Mouse (Mus musculus) spleen, adult 18-20 months (tissue): ENCODE measurements around the gene Nfil3.
A peak's percentile ranks its signal among the peaks of the same experiment; 100 is the strongest.

Experiments used
- DNase-seq, 2 experiments: peaks; one replicate each; pipeline ENCODE4 v3.0.0; 2022; ENCODE audit warnings: mixed read lengths in 2 of 2

Gene Nfil3

DNA sequence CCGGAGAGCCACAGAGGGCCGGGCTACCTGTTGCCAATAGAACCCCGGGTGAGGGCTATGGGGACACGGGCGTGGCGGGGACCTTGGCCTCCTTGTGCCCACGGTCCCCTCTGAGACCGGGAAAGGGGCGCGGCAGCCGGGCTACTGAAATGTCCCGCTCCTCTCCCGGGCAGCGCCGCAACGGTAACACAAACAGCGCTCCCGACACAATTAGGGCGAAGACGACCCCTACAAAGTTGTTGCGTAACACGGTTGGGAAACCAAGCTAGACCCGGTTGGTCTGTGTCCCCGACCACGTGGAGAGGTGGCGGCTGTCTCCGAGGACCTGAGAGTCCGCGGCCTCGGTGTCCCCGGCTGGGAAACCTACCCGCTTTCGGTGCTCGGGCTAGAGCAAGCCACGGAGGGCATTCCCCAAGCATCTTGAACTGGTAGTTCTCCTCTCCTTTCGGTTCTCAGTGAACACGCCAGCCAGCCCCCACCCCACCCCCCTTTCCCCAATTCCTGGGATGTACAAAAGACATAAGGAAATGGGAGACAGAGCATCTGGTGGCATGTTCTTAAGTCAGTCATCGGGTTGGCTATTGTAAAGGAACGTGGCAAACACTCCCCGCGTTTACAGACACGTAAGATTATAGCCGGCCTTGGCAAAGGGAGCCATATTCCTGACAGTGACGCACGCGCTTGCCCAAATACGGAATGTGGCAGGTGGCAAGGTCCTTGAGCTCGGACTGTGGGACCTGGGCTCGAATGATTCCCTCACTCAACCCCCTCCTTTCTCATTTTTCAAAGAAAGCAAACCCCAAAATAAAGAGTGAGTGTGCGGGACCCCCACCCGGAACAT lies 788 bp upstream of the Nfil3 start:
- DNase-seq = peak in 1 of 2 experiments; percentile 40

DNA sequence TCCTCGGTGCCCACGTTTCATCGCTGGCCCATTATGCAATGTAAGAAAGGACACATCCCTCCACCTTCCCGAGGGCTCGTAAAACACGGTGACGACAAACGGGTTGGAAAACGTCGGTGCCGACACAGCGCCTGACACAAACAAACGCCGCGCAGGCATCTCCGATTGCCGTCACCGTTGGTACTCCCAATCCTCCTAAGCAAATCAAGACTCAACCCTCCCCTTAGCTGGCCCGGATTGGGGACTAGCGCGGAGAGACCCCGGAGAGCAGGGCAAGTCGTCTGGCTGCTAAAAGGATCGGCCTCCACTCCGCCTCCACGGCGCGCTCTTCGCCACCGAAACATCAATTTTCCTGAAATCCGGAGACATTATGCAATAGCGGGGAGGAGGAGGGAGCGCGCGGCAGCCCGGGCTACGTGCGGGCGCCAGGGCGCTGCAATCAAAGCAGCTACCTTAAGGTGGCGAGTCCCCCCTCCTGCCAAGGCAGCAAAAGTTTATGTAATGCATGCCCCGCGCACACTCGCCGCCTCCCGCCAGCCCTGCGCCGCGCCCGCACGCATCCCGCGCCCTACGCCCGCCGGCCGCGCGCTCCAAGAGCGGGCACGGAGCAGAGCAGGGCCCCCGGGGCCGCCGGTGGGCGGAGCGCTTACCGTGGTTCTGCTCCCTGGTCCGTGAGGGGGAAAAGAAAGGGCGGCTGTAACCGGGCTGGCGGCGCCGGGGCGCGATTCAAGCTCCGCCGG lies 492 bp downstream of the Nfil3 start:
- peak in 1 of 2 experiments; percentile 60 for DNase-seq

DNA sequence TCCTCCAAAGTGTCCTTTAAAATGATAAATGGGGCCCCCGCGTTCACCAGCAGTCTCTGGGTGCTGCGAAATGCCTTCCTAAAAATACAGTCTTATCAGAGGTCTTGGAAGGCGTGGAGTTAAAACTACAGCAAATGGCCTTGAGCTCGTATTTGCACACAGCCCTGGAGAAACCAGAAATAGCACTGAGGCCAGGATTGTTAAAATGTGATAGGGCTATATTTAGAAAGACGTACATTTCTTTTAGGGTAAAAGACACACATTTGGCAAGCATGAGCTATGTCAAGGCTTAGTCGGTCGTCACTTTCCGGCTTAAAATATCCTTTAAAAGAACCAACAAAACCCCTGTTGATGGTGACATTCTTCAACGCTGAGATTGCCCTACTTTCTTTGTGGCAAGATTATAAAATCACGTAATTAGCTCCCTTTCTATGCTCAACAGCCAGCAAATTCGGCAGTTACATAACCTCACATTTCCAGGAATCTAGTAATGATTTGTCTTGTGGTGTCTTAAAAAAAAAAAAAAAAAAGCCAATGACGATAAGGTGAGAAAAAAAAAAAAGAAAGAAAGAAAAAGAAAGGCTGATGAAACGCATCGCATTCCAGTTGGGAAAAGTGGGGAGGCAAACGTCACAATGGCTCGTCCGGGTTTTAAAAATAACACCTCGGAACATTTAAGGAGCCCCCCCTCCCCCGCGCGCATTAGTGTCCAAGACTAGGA lies 1.4 kb downstream of the Nfil3 start:
- DNase-seq = no peak

DNA sequence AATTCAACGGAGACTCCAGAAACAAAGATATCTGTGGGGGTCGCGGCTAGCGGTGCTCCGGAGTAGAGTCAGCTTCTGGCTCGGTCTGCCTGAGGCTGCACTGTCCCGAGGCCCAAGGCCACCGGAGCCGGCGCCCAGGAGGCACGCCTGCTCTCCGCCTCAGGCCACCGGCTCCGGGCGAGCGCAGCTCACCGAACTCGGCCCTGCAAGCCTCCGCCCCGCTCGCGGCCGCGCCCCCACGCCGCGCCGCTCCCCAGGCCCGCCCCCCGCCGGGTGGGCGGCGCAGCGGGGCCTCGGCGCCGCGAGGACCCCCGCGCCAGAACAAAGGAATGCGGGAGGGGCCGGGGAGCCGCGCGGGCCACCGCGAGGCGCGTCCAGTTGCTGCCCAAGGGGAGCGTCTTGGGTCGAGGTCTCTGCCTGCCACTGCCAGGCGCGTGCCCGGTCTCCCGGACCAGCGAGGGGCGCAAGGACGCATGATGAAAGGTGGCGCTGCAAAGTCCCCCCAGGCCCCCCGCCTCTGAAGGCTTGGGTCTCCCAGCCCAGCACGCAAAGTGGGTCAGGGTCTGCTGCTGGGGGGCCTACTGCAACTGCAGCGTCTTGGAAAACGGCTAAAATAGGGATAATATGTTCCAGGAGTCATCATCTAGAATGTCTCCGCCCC lies 2.4 kb downstream of the Nfil3 start:
- no peak for DNase-seq

DNA sequence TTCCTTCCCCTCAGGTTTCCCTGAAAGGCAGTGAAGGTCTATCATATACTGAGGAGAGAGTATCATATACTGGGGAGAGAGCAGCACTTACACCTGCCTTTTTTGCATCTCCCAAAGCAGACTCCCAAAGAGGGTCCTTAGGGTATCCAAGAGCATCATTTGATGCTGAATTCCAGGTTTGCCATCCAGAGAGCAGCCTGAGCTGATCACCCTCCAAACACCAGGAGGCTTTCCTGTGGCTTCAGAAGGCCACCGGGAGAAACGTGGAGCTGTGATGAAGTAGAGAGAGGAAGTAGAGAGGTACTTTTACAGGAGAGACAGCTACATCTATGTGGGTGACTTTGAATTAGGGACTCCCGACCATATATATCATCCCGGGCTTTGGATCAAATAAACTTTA lies 3.1 kb downstream of the Nfil3 start:
- no peak for DNase-seq

DNA sequence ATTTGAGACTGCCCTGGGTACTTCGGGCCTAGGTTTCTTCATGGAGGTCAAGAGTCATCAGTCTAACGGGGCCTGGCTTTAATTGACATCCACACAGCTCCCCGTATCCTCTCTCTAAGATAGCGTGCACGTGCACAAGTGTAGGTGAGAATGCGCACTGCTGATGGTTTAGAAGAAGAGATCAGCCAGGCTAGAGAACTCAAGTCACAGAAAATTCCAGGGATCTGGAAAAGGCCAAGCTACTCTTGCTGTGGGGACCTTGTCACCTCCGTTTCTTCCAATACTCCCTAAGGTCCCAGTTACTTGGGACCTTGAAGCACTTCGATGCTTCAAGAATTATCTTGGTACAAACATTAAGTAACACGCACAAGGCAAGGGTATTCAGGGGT lies 3.7 kb downstream of the Nfil3 start:
- no peak for DNase-seq

DNA sequence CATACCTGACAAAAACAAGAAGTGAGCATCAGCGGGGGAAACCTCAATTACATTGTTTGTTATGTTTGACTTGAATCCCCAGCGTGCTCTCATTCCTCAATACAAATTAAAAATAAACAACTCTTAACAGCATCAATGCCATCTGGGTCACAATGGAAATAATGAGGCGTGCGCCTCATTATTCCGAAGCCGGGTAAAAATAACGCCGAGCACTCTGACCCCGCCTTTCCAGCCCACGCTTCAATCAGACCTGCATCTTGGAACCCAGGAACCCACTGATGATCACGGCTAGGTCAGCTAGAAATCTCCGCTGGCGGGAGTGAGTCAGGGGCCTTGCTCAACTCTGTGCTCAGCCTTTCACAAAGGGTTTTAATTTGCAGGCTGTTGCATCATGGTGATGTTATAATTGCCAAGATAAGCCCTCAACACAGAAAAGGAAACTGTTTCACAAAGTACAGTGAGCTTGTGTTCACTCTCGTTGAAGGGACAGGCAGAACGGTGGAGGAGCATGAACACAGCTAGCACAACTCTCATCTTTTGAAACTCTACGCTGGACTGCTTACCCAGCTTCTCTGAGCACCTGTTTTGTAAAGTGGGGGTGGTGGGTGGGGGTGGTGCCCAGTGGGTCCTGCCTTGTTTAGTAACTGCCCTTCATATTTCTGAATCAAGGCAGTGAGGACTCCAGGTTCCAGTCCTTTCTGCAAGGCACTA lies 4.2 kb downstream of the Nfil3 start:
- no peak for DNase-seq

DNA sequence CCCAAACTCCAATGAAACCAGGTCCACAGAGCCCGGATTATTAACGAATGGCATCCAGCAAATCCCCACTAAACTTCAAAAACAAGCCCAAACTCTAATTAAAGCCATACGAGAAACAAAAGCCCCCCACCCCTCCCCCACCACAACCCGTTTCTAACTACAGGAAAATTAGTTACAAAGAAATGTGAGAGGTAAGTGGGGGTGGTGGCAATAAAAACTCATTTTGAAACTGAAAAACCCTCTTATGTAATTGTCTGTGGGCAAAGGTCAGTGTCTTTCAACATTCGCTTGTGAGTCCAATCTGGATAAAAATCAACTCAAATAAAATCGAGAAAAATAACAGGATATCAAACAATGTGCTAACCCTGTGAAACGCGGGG lies 4.8 kb downstream of the Nfil3 start:
- DNase-seq = no peak

DNA sequence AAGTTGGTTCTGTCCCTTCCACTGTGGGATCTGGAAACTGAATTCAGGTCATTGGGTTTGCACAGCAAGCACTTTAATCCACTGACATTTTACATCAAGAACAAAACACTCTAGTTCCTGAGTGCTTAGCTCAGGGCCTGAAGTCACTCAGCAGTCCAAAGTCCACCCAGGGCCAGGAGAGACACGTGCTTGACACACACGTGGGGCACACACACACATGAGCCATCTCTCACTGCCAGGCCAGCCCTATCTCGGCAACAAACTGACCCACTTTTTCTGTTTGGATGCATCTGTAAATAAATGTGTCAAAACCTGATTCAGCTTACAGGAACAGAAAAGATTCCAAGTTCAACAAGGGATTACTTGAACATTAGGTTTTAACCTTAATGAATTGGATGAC lies 6.2 kb downstream of the Nfil3 start:
- no peak for DNase-seq

DNA sequence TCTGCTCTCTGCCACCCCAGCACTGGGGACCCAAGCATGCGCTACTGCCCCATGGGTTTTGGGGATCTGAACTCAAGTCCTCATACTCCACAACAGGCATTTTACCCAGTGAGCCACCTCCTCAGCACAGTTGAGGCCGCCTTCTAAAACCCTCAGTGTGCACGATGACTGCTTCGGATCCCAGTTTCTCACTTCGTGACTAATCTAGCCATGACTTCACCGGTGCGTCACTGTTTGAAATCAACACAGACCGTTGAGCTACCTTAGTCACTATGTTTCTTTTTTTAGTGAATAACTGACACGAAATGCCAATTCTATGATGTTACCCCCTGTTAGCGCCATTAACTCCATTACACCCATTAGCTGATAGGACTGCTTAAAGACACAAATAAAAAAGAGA lies 7.4 kb downstream of the Nfil3 start:
- no peak for DNase-seq

DNA sequence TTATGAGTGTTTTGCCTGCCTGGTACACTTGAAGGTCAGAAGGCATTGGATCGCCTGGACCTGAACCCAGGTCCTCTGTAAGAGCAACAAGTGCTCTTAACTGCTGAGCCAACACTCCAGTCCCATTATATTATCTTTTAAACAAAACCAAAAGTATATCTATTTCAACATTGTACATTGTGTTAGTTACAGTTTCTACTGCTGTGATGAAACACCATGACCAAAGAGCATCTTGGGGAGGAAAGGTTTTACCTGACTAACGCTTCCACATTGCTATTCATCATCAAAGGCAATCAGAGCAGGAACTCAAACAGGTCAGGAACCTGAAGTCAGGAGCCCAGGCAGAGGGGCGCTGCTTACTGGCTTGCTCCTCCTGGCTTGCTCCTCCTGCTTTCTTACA lies 8.2 kb downstream of the Nfil3 start:
- no peak for DNase-seq

DNA sequence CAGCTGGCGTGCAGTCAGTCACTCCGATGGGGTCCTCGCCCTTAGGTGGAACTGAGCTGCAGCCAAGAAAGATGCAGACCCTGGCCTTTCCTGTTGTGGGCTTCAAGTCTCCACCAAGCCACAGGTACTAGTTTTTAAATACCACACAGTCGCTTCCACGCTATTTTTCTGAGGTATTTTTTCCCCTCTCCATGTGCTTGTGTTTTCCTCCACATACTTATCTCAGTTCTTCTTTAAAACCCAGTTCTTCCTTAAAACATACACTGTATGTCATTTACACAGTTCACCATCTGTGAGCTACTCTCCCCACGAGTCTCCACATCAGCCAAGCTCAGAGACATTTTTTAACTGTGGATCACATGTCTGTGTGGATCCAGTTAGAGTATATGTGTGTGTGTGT lies 10.0 kb downstream of the Nfil3 start:
- no peak for DNase-seq

DNA sequence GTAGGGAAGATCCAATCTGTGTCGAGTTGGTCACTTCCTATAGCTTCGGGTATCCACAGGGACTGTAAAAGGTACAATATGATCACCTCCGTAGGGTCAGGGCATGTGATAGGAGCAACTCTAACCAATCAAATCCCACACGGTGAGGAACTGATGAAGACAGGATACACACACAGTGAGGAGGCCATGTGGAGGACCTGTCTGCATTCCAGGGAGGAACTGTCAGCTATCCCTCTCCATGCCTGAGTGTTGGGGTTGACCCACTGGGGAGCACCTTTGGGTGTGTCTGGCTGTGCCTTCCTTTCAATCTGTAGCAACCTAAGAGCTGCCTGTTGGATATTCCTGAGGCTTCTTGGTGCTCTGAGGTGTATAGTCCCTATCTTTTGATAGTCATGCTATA lies 18.0 kb downstream of the Nfil3 start:
- DNase-seq = no peak

DNA sequence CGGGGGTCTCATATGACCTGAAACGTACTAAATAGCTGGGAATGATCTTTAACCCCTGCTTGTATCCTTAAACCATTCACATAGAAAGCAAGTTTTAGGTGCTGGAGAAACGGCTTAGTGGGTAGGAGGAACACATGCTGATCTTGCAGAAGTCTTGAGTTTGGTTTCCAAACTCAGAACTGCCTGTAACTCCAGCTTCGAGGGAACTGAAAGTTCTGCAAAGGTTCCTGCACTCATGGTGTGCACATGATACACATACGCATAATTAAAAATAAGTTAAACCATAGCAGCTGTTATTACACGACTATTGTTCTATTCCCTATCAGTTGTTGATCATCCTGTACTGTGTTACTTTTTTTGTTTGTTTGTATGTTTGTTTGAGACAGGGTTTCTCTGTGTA lies 18.5 kb downstream of the Nfil3 start:
- DNase-seq = no peak

DNA sequence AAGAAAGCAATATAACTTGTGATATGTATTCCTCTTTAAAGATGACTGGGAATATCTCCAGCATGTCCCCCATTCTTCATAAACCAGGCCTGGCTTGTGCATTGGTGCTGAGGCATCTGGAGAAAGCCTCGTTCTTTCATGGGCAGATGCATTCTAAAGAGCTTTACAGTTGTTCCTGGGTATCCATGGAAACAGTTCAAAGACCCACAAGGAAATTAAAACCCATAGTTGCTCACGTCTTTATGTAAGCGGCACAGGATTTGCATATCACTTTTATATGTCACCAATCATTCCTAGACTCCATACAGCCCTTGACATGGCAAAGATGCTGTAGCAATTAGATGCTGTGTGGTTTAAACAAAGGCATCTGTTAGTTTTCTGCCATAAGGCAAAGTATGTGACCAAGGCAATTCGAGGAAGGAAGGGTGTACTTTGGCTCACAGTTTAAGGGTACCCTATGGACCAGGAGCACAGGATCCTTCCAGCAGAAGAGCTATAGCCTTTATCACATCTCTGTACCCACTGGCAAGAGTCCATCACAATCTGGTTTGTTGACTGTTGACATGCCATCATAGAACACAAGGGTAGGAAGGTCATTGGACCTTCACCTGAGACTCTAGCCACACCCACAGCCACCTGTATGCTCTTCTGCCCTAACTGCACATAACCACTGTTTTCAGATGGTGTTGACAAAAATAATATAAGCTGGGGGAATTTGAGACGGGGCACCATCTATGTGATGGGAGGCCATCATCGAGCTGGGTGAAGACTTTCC lies 26.9 kb downstream of the Nfil3 start:
- DNase-seq = no peak

DNA sequence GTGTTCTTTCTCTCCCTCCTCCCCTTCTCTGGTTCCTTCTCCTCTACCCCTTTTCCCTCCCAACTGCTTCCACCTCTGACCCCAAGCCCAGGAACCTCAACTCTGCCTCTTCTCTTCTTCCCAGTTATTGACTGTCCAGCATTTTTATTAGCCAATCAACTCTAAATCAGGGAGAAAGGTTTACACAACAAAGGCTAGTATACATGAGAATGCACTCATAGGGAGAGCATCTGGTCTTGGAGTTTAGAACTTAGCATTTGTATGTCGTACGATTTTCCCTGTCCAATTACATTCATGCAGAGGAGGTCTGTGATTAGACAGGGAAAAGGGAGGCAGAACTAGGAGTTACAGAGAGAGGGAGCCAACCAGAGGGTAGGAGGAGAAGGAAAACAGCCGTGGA lies 31.7 kb downstream of the Nfil3 start:
- no peak for DNase-seq

DNA sequence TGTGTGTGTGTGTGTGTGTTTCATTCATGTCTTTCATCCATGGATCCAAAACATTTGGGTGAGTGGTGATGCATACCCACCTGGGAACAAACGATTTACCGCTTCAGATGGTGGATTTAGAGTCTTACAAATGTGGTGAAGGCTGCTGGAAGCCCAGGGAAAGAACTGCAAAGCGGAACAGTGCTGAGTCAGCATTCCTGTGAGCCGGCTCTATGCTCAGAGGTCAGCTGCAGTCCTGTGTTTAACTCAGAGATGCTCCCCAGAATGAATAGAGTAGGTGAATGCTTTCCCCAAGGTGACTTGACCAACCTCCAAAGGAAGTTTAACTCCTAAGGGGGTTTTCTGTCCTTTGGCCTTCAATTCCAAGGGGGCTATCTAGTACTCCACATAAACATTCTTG lies 33.3 kb downstream of the Nfil3 start:
- DNase-seq = no peak

DNA sequence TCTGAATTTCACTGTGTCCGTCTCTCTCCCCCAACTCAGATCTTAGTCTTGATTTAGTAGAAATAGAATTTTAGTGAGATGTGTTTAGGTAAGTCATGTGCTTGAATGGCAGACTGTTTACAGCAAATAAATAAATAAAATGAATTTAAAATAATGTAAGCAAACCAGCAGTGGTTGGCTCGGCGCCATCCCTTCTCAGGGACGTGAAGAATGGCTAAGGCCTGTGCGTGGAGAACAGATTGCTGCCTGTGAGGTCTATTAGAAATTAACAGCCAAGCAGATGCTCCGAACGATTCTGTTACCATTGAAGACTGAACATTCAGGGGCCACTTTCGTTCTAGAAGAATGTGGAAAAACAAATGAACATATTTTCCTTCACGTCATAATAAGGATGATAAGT lies 35.1 kb downstream of the Nfil3 start:
- DNase-seq = no peak

DNA sequence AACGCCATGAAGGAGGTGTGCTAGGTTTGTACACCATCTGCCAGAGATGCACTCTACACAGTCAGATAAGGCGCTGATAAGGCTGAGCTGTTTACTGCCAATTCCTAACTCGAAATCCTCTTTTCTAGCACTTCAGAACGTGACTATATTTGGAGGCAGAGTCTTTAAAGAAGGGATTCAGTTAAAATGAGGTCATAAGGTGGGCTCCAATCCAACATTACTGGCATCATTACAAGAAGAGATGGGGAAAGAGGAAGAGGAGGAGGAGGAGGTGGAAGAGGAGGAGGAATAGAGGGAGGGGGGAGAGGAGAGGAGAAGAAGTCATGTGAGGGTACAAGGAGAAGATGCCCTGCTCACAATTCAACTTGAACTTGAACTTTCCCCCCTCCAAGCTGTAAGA lies 36.8 kb downstream of the Nfil3 start:
- DNase-seq = no peak

DNA sequence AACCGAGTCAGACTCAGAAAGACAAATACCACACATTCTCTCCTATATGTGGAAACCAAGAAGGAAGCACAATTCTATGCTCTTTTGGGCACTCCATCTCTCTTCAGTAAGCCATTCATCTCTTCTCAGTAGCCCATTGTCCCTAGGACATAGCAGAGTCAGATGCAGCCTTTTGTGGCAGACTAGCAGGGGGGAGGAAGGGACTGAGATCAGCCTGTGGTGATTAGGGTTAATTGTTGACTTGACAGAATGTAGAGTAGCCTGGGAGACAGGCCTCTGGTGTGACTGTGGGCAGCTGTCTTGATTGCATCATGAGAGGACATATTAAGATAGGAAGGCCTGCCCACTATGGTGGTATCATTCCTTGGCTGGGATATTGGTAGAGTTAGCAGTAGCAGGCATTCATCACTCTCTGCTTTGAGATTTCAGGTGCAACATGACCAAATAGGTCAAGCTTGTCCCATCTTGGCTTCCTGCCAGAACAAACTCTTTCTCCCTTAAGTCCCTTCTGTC lies 37.9 kb downstream of the Nfil3 start:
- no peak for DNase-seq

DNA sequence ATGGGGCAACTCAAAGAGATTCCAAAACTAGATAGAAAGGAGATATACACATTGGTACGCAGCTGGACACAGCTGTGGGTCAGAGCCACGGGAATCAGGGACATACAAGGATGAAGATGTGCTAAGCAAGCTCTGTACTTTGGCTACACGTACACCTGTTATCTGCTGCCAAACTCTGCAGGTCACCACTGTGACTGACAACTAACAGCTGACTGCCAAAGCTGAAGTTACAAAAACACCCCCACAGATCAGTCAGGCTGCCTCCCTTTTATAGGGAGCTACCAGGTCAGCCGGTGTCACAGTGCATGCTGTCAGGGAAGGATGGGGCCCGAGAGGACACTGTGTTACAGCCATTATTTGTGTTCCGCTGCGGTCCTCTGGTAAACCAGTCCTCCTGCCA lies 39.9 kb downstream of the Nfil3 start:
- no peak for DNase-seq

DNA sequence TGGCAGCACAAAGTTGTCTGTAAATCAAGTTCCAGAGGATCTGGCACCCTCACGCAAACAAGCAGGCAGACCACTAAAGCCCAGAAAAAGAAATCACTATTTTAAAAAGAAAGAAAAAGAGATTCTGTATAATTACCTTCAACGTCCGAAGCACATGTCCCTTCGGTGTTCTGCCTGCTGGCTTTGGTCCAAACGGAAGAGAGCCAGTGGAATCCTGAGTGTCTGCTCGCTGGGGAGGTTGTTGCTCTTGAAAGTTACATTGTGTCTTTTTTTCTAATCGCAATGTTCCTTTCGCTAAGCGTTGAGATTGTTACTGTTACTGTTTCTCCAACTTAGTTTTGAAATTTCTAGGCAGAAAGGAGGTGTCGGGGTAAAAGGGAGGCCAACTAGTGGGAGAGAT lies 50.3 kb downstream of the Nfil3 start:
- no peak for DNase-seq
